Mouse (Mus musculus): ENCODE results near the gene Ntn1. TPM values are rescaled to one million over a fixed set of nuclear protein-coding genes. Genes with fewer than 3 reads are reported as not detected.

The Ntn1 gene
- polyA plus RNA-seq, 1 experiment, result 14.1 TPM

- 28% methylated on average over 5 of the region's 5 CpGs for WGBS
- no peak for DNase-seq (ENCODE audit: low read depth, low spot score)
Measured at GRCm38 (mm10) chr11:68342003-68342400, 58.6 kb downstream of the Ntn1 start.

GRCm38 (mm10) chr11:68341111-68342002 lies 59.3 kb downstream of the Ntn1 start:
- 48% methylated on average over 13 of the region's 13 CpGs for WGBS
- no peak for DNase-seq (ENCODE audit: low read depth, low spot score)

- DNase-seq (ENCODE audit: low read depth, low spot score), result no peak
- WGBS, result 81% methylated on average over 3 of the region's 3 CpGs
Measured at GRCm38 (mm10) chr11:68340366-68340765, 60.3 kb downstream of the Ntn1 start.

- 92% methylated on average over 13 of the region's 13 CpGs for WGBS
Measured at GRCm38 (mm10) chr11:68339856-68340255, 60.8 kb downstream of the Ntn1 start.

GRCm38 (mm10) chr11:68339331-68339730 lies 61.3 kb downstream of the Ntn1 start:
- 84% methylated on average over 7 of the region's 7 CpGs for WGBS
- DNase-seq (ENCODE audit: low read depth, low spot score), result no peak

More at GRCm38 (mm10) chr11:68339856-68340255, 60.8 kb downstream of the Ntn1 start:
- no peak for DNase-seq (ENCODE audit: low read depth, low spot score)

GRCm38 (mm10) chr11:68331676-68332265 lies 68.9 kb downstream of the Ntn1 start:
- DNase-seq (ENCODE audit: low read depth, low spot score), result no peak
- WGBS, result 85% methylated on average over 13 of the region's 13 CpGs

- 73% methylated on average over 6 of the region's 6 CpGs for WGBS
Measured at GRCm38 (mm10) chr11:68331117-68331437, 69.5 kb downstream of the Ntn1 start.

GRCm38 (mm10) chr11:68330398-68331116 lies 70.1 kb downstream of the Ntn1 start:
- WGBS, result 62% methylated on average over 10 of the region's 10 CpGs
- no peak for DNase-seq (ENCODE audit: low read depth, low spot score)

More at GRCm38 (mm10) chr11:68331117-68331437, 69.5 kb downstream of the Ntn1 start:
- DNase-seq (ENCODE audit: low read depth, low spot score), result no peak

- 79% methylated on average over 2 of the region's 2 CpGs for WGBS
- no peak for DNase-seq (ENCODE audit: low read depth, low spot score)
Measured at GRCm38 (mm10) chr11:68324863-68325262, 75.8 kb downstream of the Ntn1 start.

GRCm38 (mm10) chr11:68321417-68321816 lies 79.2 kb downstream of the Ntn1 start:
- DNase-seq (ENCODE audit: low read depth, low spot score), result no peak
- WGBS, result 70% methylated on average over 7 of the region's 7 CpGs

- WGBS, result 66% methylated on average over 11 of the region's 11 CpGs
- DNase-seq (ENCODE audit: low read depth, low spot score), result no peak
Measured at GRCm38 (mm10) chr11:68315551-68316130, 85.0 kb downstream of the Ntn1 start.

GRCm38 (mm10) chr11:68313861-68314260 lies 86.8 kb downstream of the Ntn1 start:
- WGBS, result 59% methylated on average over 4 of the region's 4 CpGs

GRCm38 (mm10) chr11:68313065-68313464 lies 87.6 kb downstream of the Ntn1 start:
- WGBS, result 40% methylated on average over 7 of the region's 7 CpGs
- DNase-seq (ENCODE audit: low read depth, low spot score), result no peak

More at GRCm38 (mm10) chr11:68313861-68314260, 86.8 kb downstream of the Ntn1 start:
- no peak for DNase-seq (ENCODE audit: low read depth, low spot score)

- 58% methylated on average over 10 of the region's 10 CpGs for WGBS
- DNase-seq (ENCODE audit: low read depth, low spot score), result no peak
Measured at GRCm38 (mm10) chr11:68308911-68309580, 91.6 kb downstream of the Ntn1 start.

- 72% methylated on average over 8 of the region's 8 CpGs for WGBS
- no peak for DNase-seq (ENCODE audit: low read depth, low spot score)
Measured at GRCm38 (mm10) chr11:68305997-68306396, 94.6 kb downstream of the Ntn1 start.

GRCm38 (mm10) chr11:68302323-68302722 lies 98.3 kb downstream of the Ntn1 start:
- WGBS, result 87% methylated on average over 7 of the region's 7 CpGs
- no peak for DNase-seq (ENCODE audit: low read depth, low spot score)

- 86% methylated on average over 4 of the region's 4 CpGs for WGBS
- DNase-seq (ENCODE audit: low read depth, low spot score), result no peak
Measured at GRCm38 (mm10) chr11:68301660-68302059, 99.0 kb downstream of the Ntn1 start.

- WGBS, result 82% methylated on average over 5 of the region's 5 CpGs
- no peak for DNase-seq (ENCODE audit: low read depth, low spot score)
Measured at GRCm38 (mm10) chr11:68295474-68295873, 105.1 kb downstream of the Ntn1 start.

- 33% methylated on average over 8 of the region's 8 CpGs for WGBS
- DNase-seq (ENCODE audit: low read depth, low spot score), result no peak
Measured at GRCm38 (mm10) chr11:68290631-68291030, 110.0 kb downstream of the Ntn1 start.

Measured in large intestine, adult 2 months (tissue).